Mouse (Mus musculus): ENCODE data around the gene Apol6. TPM values are rescaled to one million over a fixed set of nuclear protein-coding genes. Genes with fewer than 3 reads are reported as not detected.
A peak's percentile ranks its signal among the peaks of the same experiment; 100 is the strongest.

Apol6 gene
- not detected in 2 replicates for polyA plus RNA-seq (2015; fragmentation: Nextera tagmentation; extraction: Ambion mirVana)

- 86% methylated on average over 12 of the region's 12 CpGs for WGBS
- ATAC-seq, result no peak
Observed at GRCm38 (mm10) chr15:77044597-77045320, at the start of gene Apol6. Gene Apol6, plus strand, starts transcription at chr15:77044729.

DNA sequence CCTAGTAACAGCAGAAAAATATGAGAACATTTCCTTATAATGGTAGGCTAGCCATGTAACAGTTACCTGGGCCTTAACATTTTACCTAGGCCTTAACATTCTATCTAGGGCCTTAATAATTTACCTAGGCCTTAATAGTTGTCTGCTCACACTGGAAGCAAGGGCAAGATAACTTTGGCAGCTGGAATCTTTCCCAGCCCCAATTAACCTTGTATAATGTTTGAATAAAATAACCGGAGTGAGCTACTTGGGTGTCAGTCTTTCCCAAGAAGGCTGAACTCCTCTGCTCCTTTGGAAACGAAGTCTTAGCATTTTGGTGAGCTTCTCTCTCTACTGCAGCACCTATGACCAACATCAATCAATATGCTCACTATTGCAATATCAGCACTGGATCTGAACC lies 46.5 kb upstream of the Apol6 start:
- no peak for ATAC-seq
- 92% methylated on average over 2 of the region's 2 CpGs for WGBS
- H3K27me3 ChIP-seq, result 0 out of 2 replicates have a peak, but pooled peaks cover 9% of the 10 kb centered on the region
- H3K4me3 ChIP-seq (replicated peaks), result no peak overlapping the region
- H3K9me3 ChIP-seq, result no peaks in the 10 kb centered on the region
- no peaks in the 10 kb centered on the region for H3K36me3 ChIP-seq
- H3K27ac ChIP-seq, result no peak overlapping the region
- H3K4me2 ChIP-seq (replicated peaks), result no peak overlapping the region
- no peak overlapping the region for H3K9ac ChIP-seq (replicated peaks)
- peaks cover 3% of the 10 kb centered on the region; the same call in 1 of the 2 replicates for H3K4me1 ChIP-seq (replicated peaks)

More at GRCm38 (mm10) chr15:77044597-77045320, at the start of gene Apol6:
- no peaks in the 10 kb centered on the region for H3K27me3 ChIP-seq
- no peaks in the 10 kb centered on the region for H3K4me1 ChIP-seq (replicated peaks)
- H3K27ac ChIP-seq, result no peak within 1 kb of the TSS
- no peak within 1 kb of the TSS for H3K4me3 ChIP-seq (replicated peaks)
- H3K9ac ChIP-seq (replicated peaks), result no peak within 1 kb of the TSS
- H3K36me3 ChIP-seq, result no peaks in the 10 kb centered on the region
- no peak within 1 kb of the TSS for H3K4me2 ChIP-seq (replicated peaks)
- H3K9me3 ChIP-seq, result no peaks in the 10 kb centered on the region

DNA sequence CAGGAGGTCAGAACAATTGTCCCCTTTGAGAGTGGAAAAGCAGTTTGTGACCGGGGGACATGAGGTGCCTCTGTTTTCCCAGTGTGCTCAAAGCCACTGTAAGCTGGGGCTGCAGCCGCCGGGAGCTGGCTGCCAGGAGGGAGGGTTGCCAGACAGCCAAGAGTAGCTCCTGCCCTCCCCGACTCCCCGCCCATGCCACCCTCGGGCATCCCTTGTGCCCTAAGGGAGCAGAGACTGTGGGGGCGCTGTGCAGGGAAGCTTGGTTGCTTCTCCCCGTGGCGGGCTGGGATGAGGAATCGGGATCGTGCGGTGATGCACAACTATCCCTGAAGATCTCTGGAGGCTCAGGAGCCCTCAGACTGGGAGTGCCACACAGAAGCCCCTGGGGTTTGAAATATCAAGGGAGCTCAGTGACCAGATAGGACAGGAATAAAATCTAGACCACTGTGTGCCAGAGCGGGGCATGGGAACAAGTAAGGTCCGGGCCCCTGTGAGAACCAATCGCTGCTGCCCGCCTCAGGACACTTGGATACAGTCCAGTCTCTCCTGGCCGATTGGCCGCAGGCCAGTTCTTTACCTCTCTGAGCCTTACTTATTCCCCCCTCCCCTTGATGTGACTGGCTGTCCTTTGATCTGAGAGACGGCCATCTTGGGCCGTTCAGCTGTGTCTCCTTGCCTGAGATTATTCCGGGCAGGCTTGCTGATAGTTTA lies 45.5 kb upstream of the Apol6 start:
- no peak for ATAC-seq
- H3K4me1 ChIP-seq (replicated peaks), result peaks cover 3% of the 10 kb centered on the region; the same call in 1 of the 2 replicates
- 48% methylated on average over 21 of the region's 21 CpGs for WGBS
- H3K9ac ChIP-seq (replicated peaks), result no peak overlapping the region
- H3K27me3 ChIP-seq, result 0 out of 2 replicates have a peak, but pooled peaks cover 9% of the 10 kb centered on the region
- H3K36me3 ChIP-seq, result no peaks in the 10 kb centered on the region
- H3K9me3 ChIP-seq, result no peaks in the 10 kb centered on the region
- H3K27ac ChIP-seq, result no peak overlapping the region
- 0 out of 2 replicates have a peak overlapping the region, but pooled peaks have one; percentile 13 for H3K4me2 ChIP-seq (replicated peaks)
- no peak overlapping the region for H3K4me3 ChIP-seq (replicated peaks)

DNA sequence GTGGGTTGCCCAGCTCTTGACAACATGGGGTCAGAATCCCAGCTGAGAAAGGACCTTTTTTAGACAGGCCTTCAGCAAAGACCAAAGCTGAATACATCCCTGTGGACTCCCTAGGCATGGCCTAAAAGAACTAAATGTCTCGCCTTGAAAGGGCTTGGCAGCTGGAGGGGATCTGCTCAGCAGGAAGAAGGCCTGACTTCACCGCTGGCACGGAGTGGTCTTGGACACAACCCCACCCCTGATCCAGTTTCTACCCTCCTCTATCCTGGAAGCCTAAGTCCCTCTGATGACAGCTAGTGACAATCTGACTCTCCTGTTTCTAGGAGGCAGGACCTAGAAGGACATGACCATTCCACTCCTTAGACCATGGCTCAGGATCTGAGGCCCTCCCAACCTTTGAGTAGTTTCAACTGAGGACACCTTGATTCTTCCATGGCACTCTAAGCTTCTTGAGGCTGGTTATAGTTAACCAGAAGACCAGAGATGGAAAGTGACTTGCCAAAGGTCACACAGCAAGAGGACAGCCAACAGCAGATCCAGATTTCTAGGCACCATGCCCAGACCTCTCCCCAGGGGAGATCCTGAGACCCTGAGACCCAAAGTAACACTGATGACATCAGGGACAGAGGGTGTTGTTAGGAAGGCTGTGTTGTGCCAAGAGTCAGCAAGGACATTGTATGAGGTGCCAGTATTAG lies 41.2 kb upstream of the Apol6 start:
- 90% methylated on average over 3 of the region's 3 CpGs for WGBS
- ATAC-seq, result no peak

DNA sequence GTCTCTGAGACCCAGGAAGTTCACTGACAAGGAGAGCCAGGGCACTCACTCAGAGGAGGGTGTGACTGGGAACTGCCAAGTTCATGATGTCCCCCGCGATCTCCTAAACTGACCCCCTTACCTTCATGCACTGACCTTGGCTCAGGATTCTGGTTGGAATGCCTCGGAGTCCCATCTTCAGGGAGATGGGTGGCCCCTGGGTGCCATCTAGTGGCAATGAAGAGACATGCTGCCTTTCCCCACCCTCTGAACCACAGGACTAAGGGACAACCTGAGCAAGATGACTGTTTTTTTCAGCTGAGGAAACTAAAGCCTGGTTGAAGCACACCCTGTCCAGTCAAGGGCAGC lies 40.7 kb upstream of the Apol6 start:
- ATAC-seq, result no peak

More for the DNA sequence above, 41.2 kb upstream of the Apol6 start:
- Histone ChIP-seq H3K9ac (replicated peaks) (no peak overlapping the region), H3K4me1 (replicated peaks) (peaks cover 3% of the 10 kb centered on the region; the same call in 1 of the 2 replicates), H3K4me2 (replicated peaks) (no peak overlapping the region), H3K36me3 (no peaks in the 10 kb centered on the region), H3K27ac (no peak overlapping the region), H3K9me3 (no peaks in the 10 kb centered on the region), H3K4me3 (replicated peaks) (no peak overlapping the region), H3K27me3 (0 out of 2 replicates have a peak, but pooled peaks cover 11% of the 10 kb centered on the region)

GRCm38 (mm10) chr15:77008851-77009250 lies 35.7 kb upstream of the Apol6 start:
- Histone ChIP-seq H3K27me3 (0 out of 2 replicates have a peak, but pooled peaks cover 3% of the 10 kb centered on the region), H3K9ac (replicated peaks) (no peak overlapping the region), H3K36me3 (no peaks in the 10 kb centered on the region), H3K4me3 (replicated peaks) (no peak overlapping the region), H3K9me3 (no peaks in the 10 kb centered on the region), H3K4me1 (replicated peaks) (peaks cover 5% of the 10 kb centered on the region), H3K27ac (no peak overlapping the region), H3K4me2 (replicated peaks) (no peak overlapping the region)
- no peak for ATAC-seq
- WGBS, result 91% methylated on average over 6 of the region's 6 CpGs

More for the DNA sequence above, 40.7 kb upstream of the Apol6 start:
- Histone ChIP-seq H3K9ac (replicated peaks) (no peak overlapping the region), H3K27ac (no peak overlapping the region), H3K9me3 (no peaks in the 10 kb centered on the region), H3K36me3 (no peaks in the 10 kb centered on the region), H3K4me2 (replicated peaks) (no peak overlapping the region), H3K27me3 (0 out of 2 replicates have a peak, but pooled peaks cover 11% of the 10 kb centered on the region), H3K4me3 (replicated peaks) (no peak overlapping the region), H3K4me1 (replicated peaks) (peaks cover 2% of the 10 kb centered on the region; the same call in 1 of the 2 replicates)
- 23% methylated on average over 3 of the region's 3 CpGs for WGBS

DNA sequence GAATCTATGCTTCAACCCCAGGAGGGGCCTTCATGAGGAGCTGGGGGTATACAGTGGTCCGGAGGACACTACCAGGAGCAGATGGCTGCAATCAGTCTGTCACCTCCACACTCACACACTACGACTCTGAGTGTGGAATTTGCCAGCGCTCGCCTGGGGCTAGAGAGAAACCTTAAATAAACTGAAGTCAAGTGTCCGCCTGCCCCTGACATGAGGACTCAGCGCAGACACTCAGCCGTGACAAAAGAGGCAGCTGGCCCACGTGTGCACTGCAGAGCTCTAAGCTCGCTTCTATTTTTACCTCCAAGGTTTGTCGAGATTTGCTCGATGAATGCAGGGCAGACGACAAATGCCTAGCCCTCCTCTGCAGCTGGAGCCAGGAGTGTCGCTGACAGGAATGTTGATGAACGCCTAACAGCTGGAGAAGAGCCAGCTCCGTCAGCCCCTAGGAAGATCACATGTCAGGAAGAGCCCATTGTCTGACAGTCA lies 30.7 kb upstream of the Apol6 start:
- 0 out of 2 replicates have a peak overlapping the region, but pooled peaks have one; percentile 7 for H3K4me2 ChIP-seq (replicated peaks)
- no peak overlapping the region for H3K4me3 ChIP-seq (replicated peaks)
- peak; percentile 79 for ATAC-seq
- H3K9ac ChIP-seq (replicated peaks), result 0 out of 2 replicates have a peak overlapping the region, but pooled peaks have one; percentile 10
- no peaks in the 10 kb centered on the region for H3K9me3 ChIP-seq
- H3K27me3 ChIP-seq, result no peaks in the 10 kb centered on the region
- no peaks in the 10 kb centered on the region for H3K36me3 ChIP-seq
- H3K27ac ChIP-seq, result peak overlapping the region; percentile 75
- WGBS, result 39% methylated on average over 15 of the region's 15 CpGs
- H3K4me1 ChIP-seq (replicated peaks), result peaks cover 15% of the 10 kb centered on the region

- no peak for ATAC-seq
- H3K4me1 ChIP-seq (replicated peaks), result peaks cover 15% of the 10 kb centered on the region
- H3K27me3 ChIP-seq, result no peaks in the 10 kb centered on the region
- H3K4me3 ChIP-seq (replicated peaks), result no peak overlapping the region
- 0 out of 2 replicates have a peak overlapping the region, but pooled peaks have one; percentile 6 for H3K9ac ChIP-seq (replicated peaks)
- WGBS, result 73% methylated on average over 6 of the region's 6 CpGs
- H3K27ac ChIP-seq, result peak overlapping the region; percentile 75
- no peaks in the 10 kb centered on the region for H3K9me3 ChIP-seq
- 0 out of 2 replicates have a peak overlapping the region, but pooled peaks have one; percentile 7 for H3K4me2 ChIP-seq (replicated peaks)
- no peaks in the 10 kb centered on the region for H3K36me3 ChIP-seq
Observed at GRCm38 (mm10) chr15:77014431-77014830, 30.1 kb upstream of the Apol6 start.

- H3K4me3 ChIP-seq (replicated peaks), result no peak overlapping the region
- H3K9ac ChIP-seq (replicated peaks), result no peak overlapping the region
- WGBS, result 79% methylated on average over 4 of the region's 4 CpGs
- H3K36me3 ChIP-seq, result no peaks in the 10 kb centered on the region
- ATAC-seq, result no peak
- H3K4me1 ChIP-seq (replicated peaks), result peaks cover 15% of the 10 kb centered on the region
- H3K4me2 ChIP-seq (replicated peaks), result no peak overlapping the region
- no peaks in the 10 kb centered on the region for H3K9me3 ChIP-seq
- H3K27me3 ChIP-seq, result no peaks in the 10 kb centered on the region
- no peak overlapping the region for H3K27ac ChIP-seq
Observed at GRCm38 (mm10) chr15:77014985-77015384, 29.5 kb upstream of the Apol6 start.

GRCm38 (mm10) chr15:77016509-77016908 lies 28.0 kb upstream of the Apol6 start:
- no peak overlapping the region for H3K4me2 ChIP-seq (replicated peaks)
- no peaks in the 10 kb centered on the region for H3K9me3 ChIP-seq
- no peaks in the 10 kb centered on the region for H3K27me3 ChIP-seq
- H3K27ac ChIP-seq, result no peak overlapping the region
- H3K9ac ChIP-seq (replicated peaks), result no peak overlapping the region
- H3K36me3 ChIP-seq, result no peaks in the 10 kb centered on the region
- no peak for ATAC-seq
- 91% methylated on average over 6 of the region's 6 CpGs for WGBS
- peaks cover 15% of the 10 kb centered on the region for H3K4me1 ChIP-seq (replicated peaks)
- H3K4me3 ChIP-seq (replicated peaks), result no peak overlapping the region

GRCm38 (mm10) chr15:77017897-77018296 lies 26.6 kb upstream of the Apol6 start:
- Histone ChIP-seq H3K4me2 (replicated peaks) (no peak overlapping the region), H3K9me3 (no peaks in the 10 kb centered on the region), H3K27ac (no peak overlapping the region), H3K4me3 (replicated peaks) (no peak overlapping the region), H3K36me3 (no peaks in the 10 kb centered on the region), H3K27me3 (no peaks in the 10 kb centered on the region), H3K9ac (replicated peaks) (no peak overlapping the region), H3K4me1 (replicated peaks) (peaks cover 15% of the 10 kb centered on the region)
- ATAC-seq, result no peak

Measured in midbrain, embryonic 13.5 days (tissue).